Mouse (Mus musculus): ENCODE results near the gene Plk3. TPM values are rescaled to one million over a fixed set of nuclear protein-coding genes. Genes with fewer than 3 reads are reported as not detected.

Plk3 gene
- polyA plus RNA-seq, 2 experiments from 2014 or later = 12.2 to 13.2 TPM

DNA sequence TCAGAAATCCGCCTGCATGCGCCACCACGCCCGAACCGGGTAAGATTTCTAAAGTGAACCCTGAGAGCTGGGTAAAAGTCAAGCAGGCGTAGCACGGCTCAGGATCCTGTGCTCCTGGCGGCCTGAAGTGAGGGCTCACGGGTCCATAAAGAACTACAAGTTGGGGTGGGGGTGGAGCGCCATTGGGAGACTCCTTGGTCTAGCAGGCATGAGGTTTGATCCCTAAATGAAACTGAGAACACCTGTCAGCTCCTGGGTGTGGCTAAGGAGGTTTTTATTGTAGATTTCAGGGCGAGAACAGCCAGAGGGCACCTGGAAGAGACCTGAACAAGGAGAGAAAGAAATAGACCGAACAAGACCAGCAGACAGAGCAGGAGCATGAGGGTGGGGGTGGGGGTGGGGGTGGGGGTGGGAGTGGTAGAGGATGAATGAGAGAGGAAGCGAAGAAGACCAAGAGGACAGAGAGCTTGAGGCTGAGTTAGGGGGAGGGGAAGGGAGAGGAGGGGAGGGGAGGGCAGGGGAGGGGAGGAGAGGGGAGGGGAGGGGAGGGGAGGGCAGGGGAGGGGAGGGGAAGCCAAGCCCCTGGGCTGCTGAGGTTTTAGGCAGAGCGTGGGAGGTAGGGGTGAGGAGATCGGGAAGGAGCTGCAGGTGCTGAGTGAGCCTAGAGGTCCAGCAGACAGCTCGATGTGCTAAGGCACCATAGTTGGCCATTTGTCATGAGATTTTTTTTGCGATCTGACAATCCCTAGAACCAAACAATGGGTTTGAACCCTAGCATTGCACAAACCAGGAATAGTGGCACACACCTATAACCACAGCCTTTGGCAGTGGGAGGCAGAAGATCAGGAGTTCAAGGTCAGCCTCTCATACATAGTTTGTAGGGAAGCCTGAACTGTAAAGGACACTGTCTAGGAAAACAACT is 4.8 kb upstream of the Plk3 start:
- ATAC-seq = no peak

- no peak for ATAC-seq
These were observed 2.3 kb upstream of the Plk3 start for GRCm38 (mm10) chr4:117136034-117136433.

- ATAC-seq = no peak
These were observed 835 bp upstream of the Plk3 start for GRCm38 (mm10) chr4:117134601-117134995.

GRCm38 (mm10) chr4:117133366-117133796 is 382 bp downstream of the Plk3 start:
- ATAC-seq = peak; percentile 10

DNA sequence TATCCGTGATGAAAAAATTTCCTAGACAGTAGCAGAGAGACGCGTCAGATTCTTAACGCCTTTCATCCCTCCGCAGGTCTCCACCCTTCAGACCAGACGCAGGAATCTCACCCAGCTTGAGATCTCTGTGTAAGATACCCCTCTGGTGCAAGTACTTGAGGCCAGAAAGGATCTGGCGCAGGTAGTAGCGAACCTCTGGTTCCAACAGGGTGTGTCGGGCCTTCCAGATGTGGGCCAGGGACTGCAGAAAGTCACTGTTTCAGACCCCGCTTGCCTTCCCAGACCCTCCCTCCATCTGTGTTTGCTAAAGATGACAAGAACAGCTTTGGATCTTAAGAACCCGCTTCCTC is 994 bp downstream of the Plk3 start:
- ATAC-seq = no peak

DNA sequence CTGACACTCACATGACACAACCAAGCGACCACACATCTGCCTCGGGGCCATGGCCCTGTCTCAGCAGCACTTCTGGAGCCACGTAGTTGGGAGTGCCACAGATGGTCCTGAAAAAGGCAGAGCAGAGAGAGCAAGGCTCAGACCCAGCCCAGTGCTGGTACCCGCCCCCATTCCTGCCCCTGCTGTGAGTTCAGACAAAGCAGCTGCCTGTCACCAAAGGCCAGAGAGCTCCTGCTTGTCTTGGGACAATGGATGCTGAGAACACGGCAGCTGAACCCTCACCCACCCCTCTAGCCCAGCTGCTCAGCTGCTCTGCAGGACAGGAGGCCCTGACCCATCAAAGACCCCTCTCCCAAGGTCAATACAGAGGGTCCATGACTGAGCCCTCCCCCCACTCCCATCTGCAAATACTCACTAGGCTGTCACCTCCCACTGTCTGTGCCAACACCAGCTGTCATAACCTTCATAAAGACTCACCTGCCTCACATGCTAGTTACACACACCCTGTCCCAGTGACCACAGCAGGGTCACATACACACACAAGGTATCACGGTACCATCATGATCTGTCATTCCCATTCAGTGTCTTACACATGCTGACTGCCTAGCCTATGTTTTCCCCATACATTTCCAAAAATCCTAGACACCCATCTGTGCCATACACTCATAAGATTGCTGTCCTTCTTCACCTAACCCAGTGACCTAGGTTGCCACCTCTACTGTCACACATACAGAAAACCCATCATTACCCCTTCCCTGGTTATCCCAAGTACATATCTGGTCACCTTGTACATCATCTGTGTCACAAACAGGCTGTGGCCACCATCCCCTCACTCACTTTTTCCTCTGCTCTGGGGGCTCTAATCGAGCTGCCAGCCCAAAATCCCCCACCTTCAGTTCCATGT is 1.6 kb downstream of the Plk3 start:
- ATAC-seq = no peak

DNA sequence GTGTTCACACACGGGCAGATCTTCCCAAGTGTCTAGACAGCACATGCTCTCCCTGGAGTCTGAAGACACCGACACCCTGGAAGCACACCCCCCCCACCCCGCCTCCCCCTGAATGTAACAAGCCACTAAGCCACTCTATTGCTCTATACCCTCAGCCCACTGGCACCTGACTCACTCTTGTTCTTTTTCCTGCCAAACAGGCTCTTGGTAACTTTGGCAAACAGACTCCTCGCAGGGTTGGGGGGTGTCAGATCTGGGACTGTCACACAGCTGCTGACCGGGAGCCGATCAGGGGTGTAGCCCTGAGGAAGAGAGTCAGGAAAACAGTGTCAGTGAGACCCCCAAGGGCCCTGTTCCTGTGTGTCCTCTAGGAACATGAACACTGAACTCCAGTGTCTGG is 2.6 kb downstream of the Plk3 start:
- no peak for ATAC-seq

DNA sequence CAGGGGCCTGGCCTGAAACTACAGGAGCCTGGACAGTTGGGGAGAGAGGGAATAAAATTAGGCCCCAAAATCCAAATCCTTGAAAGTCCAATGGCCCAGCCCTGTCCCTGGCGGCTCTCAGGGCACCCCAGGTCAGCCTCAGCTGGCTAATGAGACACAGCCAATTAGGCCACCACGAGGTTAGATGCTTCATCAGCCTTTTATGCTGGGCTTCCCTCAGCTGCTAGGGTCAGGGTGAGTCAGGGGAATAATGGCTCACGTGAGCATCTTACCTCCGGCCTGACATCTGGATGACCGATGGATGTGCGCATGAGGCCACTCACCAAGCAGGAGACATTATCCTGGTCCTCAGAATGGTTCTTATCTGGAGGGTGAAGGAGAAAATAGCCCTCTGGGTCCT is 3.0 kb downstream of the Plk3 start:
- no peak for ATAC-seq

DNA sequence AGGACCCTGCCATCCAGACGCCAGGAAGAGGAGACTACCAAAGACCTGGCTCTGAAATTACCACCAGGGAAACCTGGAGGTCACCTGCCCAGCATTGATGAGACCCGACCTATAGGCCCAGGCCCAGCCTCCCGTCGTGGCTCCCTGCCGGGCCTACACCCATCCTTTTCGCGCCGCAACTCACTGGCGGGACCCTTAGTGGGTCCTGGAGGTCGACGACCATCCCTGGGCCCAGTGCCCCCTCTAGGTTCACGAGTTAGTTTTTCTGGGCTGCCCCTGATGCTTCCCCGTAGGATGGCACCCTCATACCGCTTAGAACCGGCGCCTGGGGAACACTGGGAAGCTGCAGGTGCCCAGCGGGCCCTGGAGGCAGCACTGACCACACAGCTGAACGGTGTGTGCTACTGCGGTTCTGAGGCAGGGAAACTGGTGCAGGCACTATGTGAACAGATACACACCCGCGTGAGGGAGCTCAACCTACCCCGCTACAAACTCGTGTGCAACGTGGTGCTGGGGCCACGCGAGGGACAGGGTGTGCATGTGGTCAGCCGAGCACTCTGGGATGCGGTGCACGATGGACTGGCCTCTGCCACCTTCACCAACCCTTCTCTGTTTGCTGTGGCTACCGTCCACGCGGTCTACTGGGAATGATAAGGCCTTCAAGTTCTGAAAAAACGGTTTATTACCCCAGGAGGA is 5.6 kb downstream of the Plk3 start:
- ATAC-seq = no peak

DNA sequence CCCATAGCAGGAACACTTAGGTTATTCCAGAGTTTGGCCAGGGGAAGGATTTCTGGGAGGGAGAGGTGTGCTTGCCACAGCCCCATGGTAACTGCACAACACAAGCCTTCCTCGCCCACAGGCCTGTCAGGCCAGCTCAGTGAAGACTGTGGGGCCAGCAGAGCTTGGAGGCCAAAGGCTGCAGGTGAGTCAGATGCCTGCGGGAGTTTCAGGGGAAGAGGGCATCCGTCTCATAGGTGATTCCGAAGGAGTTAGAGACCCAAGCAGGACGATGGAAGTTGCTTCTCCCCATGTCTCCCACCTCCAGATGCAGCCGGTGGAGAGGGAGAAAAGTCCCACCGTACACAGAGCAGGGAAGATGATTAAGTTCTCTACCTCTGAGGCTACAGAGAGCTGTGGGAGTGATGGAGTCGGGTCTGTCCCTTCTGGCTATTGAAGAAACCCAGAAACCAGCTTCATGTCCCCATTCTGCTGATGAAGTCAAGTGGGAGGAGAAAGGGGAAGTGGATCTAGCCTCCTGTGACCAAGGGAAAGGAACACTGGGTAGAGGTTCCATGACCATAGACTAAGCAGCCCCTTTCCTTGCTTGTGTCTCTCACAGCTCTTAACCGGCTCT is 7.0 kb downstream of the Plk3 start, which contains the start of gene Tctex1d4:
Tctex1d4 (plus strand) TSS at position 120 of the 616 bp plus-strand sequence.
- ATAC-seq = no peak

DNA sequence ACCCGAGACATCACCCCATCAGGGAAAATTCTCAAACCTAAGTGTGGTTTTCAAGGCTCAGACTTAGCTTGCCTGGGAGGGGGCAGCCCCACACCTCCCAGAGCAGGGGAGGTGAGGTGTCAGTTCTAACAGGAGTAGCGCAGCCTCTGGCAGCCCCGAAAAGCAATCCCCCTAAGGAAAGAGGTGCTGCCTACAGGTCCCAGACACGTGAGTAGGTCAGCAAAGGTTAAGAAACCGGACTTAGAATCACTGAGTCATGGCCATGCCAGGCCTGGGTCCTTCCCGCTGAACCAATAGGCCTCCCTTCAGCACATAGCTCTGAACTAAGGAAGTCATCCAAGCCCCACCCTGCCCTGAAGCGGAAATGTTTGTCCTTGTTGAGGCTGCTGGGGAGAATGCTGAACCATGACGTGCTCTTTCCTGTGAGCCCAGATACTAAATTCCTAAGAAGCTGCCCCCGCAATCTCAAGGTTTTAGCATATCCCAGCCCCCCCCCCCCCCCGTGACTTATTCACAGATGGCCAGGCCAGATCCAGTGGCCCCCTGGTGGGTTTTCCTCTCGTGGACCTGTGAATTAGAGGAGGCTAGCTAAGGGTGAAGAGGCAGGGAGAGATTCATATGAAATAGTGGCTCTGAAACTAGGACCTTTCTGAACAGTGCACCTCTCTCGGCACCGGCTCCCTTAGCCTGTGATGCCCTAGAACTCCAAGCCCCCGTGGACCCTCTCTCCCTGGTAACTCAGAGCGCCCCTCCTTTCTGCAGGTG is 7.7 kb downstream of the Plk3 start:
- ATAC-seq = peak; percentile 62

GRCm38 (mm10) chr4:117125348-117125909 is 8.3 kb downstream of the Plk3 start, which contains the start of gene Btbd19:
Gene Btbd19, minus strand, starts transcription at chr4:117125725.
- no peak for ATAC-seq

DNA sequence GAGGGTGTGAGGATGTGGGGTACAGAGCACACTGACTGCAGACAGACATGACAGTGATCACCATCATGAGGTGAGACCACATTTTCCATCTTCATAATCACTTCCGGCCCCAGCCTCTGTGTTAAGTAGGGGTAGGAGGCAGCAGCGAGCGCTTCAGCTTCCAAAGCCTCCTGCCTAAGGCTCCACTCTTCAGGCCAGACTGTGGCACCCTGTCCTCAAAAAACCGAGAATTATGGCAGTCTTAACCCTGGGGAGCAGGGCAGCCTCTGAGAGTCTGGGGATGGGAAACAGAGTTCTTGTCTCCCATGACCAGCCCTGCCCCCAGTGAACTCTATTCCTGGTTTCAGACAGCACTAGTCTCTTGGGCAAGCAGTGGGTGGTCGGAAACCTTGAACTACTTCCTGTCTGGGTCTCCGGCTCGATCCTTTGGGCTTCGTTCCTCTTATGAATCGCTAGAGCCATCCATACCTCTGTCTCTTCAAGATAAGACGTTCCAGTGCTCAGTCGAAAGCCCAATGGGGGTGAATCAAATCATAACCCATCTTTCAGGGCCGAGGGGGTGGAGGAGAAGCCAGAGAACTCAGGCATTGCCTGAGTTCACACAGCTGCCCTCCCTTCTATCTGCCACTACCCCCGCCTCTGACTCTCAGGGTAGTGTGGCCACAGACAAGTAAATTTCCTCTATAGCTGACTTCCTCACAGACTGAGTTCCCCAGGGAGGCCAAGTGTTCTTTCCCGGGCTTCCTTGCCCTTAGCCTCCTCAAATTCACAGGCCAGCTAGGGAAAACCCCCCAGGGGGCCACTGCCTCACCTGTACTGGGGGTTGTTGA is 9.0 kb downstream of the Plk3 start:
- peak; percentile 73 for ATAC-seq

- no peak for ATAC-seq
These were observed 9.6 kb downstream of the Plk3 start for GRCm38 (mm10) chr4:117124218-117124517.

- ATAC-seq = peak; percentile 0
These were observed 10.1 kb downstream of the Plk3 start for GRCm38 (mm10) chr4:117123546-117124217.

DNA sequence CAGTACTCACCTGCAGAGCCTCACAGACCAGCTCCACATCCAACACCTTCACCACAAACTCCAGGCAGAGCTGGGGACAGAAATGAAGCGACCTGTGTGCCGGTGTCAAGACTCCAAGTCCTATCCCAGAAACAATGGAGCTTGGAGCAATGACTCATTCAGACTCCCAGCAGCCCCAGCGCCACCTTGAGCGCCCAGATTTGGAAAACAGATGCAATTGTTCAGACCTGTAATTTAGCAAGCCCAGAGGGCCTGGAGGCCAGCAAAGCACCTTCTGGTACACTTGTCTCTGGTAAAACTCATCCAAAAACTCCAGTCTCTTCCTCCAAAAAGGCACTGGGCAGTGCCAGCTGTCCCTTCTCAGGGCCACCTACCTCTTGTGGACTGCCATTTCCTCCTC is 11.6 kb downstream of the Plk3 start:
- no peak for ATAC-seq

- ATAC-seq = peak; percentile 64
These were observed 13.0 kb downstream of the Plk3 start for GRCm38 (mm10) chr4:117120445-117121414.

DNA sequence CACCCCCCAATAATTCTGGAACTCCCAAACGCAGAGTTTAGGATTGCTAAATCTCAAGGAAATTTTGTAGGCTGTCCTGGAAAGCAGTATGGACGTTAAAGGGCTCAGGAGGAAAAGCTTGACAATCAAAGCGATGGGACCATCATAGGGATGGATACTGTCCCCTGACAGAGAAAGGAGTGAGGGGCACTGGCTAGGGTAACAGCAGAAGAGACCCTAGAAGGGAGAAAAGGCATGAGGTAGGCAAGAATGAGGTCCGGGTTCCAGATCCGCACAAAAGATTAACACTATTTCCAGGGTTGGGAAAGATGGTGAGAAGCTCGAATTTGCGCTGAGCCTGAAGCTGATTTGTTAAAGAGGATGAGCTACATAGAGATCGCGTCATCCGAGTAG is 13.7 kb downstream of the Plk3 start:
- ATAC-seq = no peak

DNA sequence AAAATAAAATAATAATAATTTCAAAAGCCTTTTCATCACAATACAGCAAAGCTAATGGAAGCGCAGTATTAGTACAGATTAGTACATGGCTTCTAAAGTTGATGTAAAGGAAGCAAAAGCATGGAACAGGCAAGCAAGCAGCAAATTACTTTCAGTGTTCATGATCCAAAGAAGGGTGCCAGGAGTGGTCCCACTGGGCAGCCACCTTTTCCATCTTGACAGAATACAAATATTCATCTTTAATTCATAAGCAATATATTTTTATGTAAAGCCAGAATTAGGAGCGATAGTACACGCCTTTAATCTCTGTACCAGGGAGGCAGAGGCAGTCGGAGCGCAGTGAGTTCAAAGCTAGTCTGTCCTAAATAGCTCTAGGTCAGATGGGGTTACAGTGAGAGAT is 14.1 kb downstream of the Plk3 start:
- no peak for ATAC-seq
